Mouse (Mus musculus) forebrain, embryonic 16.5 days (tissue): Measurements from ENCODE around the gene Defb15. TPM values are rescaled to one million over a fixed set of nuclear protein-coding genes. Genes with fewer than 3 reads are reported as not detected.

Experiments used
- polyA plus RNA-seq: library from polyadenylated mRNA; unstranded; fragments of >200 nt; fragmentation: Nextera tagmentation; extraction: Ambion mirVana; gene quantifications from 2 replicates; pipeline ENCODE4 v1.2.1, GENCODE M21; 2015

Defb15 gene
- polyA plus RNA-seq, 1 experiment from 2014 or later: not detected

Other genes starting within 250 kb of the Defb15 start
- not detected in 2 replicates for gene AY761184, start 229.1 kb downstream of the Defb15 start, polyA plus RNA-seq
- gene Defa24, start 198.2 kb downstream of the Defb15 start, polyA plus RNA-seq: not detected in 2 replicates
- not detected in 2 replicates for gene Defb50, start 109.2 kb downstream of the Defb15 start, polyA plus RNA-seq
- gene Defb2, start 92.8 kb downstream of the Defb15 start, polyA plus RNA-seq: not detected in 2 replicates
- gene Defb10, start 73.8 kb downstream of the Defb15 start, polyA plus RNA-seq: not detected in 2 replicates
- gene Defb9, start 47.3 kb downstream of the Defb15 start, polyA plus RNA-seq: not detected in 2 replicates
- 10.6 and 13.4 TPM in 2 replicates for gene Defb11, start 26.3 kb downstream of the Defb15 start, polyA plus RNA-seq
- gene Defb35, start 5.6 kb upstream of the Defb15 start, polyA plus RNA-seq: not detected in 2 replicates
- gene Defb13, start 14.1 kb upstream of the Defb15 start, polyA plus RNA-seq: not detected in 2 replicates
- not detected in 2 replicates for gene Fam90a1a, start 26.0 kb upstream of the Defb15 start, polyA plus RNA-seq
- not detected in 2 replicates for gene Ccdc70, start 37.1 kb upstream of the Defb15 start, polyA plus RNA-seq
- 1.7 and 1.9 TPM in 2 replicates for gene Atp7b, start 127.6 kb upstream of the Defb15 start, polyA plus RNA-seq
- 33.6 and 37.8 TPM in 2 replicates for gene Alg11, start 128.0 kb upstream of the Defb15 start, polyA plus RNA-seq
- 0.32 and 0.52 TPM in 2 replicates for gene Nek5, start 192.3 kb upstream of the Defb15 start, polyA plus RNA-seq
- 6.9 and 7.1 TPM in 2 replicates for gene Nek3, start 233.7 kb upstream of the Defb15 start, polyA plus RNA-seq